Mouse (Mus musculus): ENCODE measurements at regions not wholly inside any gene's neighbourhood (a gene's known extent, or its start where the extent isn't known, plus 50 kb on each side); places are given as distances from the start of the nearest gene placed in this dataset.
"Not testable (repeated sequence)": the region's sequence is repeated elsewhere in the genome, so short reads cannot be mapped to it uniquely, and the experiment has no call there.

DNA sequence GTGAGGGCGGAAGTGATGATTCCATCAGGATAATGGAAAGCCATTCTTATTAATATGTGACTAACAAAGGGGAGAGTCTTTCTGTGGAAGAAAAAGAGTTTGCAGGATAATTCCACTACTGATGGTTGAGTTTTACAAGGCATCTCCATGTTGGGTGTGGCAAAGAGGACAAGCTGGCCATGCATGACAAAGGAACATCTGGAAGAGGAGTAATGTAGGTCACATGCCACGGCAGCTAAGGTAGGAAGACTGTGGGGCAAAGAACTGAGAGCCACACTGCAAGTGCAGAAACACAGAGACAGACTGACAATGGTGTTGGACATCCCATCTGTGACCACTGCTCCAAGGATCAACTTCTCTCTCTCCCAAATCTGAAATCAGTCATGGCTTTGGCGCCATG lies 196.4 kb upstream of the Gdi2 start:
- in situ Hi-C loops (cut with MseI, MboI): no loop called here

DNA sequence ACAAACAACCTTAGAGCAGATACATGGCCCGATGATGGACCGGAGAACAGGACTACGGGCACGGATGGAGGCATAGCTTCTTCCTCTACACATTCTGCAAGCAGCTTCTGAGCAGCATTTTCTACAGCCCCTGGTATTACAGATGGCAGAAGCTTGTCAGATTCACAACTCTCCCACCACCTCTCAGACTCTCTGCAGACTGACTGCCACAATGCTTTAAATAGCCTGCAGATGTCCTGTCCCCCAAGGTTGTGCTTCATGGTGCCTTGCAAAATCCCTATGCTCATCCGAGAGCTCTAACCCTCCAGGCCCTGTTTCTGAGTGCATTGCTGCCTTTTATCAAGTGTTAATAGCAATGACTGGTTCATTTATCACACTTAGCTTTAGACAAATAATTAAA lies 194.3 kb upstream of the Gdi2 start:
- in situ Hi-C loops (cut with MseI, MboI): no loop called here

DNA sequence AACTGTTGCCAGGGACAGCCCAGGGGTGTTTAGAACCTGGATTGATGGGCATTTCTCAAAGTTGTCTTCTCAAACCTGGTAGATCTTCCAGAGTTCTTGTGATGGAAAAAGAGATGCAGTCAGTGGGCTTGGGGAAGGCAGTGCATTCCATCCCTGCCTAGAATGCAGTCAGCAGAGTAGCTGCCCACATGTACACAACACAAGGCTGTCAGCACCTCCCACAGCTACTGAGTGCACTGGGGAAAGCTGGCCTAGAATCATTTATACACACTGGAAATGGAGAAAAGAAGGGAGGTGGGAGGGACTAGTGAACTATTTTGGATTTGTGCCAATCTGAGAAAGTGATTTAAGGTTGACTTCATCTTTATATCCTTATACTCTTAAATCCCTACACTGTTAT lies 183.0 kb upstream of the Gdi2 start:
- in situ Hi-C loops (cut with MseI, MboI): not testable (repeated sequence)

DNA sequence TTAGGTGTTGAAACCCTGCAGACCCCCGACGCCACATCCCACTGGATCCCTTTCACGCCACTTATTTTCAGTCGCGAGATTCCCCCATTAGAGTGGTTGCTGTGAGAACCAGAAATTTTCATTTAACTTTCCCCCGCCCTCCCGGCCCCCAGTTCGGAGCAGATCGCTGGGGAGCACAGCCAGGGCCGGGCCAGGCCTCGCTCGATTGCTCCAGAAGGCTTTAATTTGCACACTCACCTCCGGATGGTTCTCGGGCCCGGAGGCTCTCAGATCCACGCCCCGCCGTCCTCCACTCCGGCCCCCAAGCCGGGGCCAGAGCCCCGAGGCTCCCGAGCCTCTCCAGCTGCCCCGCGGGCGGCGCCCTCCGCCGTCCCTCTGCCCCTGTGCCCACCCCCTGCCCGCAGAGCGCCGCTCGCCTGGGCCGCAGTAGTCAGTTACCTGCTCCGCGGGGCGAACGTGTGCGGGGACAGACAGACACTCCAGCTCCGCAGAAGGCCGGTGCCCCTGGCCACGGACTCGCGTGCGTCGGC lies 179.7 kb upstream of the Gdi2 start:
- in situ Hi-C loops (cut with MseI, MboI): no loop called here

GRCm38 (mm10) chr13:3358996-3359750 lies 178.7 kb upstream of the Gdi2 start:
- in situ Hi-C loops (cut with MseI, MboI): no loop called here

DNA sequence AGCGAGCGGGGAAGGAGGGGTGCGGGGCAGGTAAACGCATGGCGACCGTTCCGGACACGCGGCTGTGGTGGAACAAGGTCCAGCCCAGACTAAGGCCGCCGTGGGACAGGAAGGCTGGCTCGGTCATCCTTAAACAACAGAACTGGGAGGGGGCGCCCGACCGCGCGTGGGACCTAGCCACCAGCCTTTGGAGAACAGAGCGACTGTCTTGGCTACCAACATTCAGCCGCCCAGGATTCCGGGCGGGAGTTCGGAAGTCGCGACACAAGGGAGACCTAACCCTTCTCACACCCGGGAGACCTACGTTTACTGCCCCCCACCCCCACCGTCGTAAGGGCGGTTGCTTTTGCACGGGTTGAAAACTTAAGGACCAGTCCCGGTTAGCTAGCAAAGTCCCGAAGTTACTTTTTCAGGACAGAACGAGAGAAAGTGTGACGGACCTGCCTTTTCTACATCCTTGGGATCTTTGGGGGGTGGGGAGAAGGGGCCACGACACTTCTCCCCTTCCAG lies 178.1 kb upstream of the Gdi2 start:
- in situ Hi-C loops (cut with MseI, MboI): not testable (repeated sequence)

DNA sequence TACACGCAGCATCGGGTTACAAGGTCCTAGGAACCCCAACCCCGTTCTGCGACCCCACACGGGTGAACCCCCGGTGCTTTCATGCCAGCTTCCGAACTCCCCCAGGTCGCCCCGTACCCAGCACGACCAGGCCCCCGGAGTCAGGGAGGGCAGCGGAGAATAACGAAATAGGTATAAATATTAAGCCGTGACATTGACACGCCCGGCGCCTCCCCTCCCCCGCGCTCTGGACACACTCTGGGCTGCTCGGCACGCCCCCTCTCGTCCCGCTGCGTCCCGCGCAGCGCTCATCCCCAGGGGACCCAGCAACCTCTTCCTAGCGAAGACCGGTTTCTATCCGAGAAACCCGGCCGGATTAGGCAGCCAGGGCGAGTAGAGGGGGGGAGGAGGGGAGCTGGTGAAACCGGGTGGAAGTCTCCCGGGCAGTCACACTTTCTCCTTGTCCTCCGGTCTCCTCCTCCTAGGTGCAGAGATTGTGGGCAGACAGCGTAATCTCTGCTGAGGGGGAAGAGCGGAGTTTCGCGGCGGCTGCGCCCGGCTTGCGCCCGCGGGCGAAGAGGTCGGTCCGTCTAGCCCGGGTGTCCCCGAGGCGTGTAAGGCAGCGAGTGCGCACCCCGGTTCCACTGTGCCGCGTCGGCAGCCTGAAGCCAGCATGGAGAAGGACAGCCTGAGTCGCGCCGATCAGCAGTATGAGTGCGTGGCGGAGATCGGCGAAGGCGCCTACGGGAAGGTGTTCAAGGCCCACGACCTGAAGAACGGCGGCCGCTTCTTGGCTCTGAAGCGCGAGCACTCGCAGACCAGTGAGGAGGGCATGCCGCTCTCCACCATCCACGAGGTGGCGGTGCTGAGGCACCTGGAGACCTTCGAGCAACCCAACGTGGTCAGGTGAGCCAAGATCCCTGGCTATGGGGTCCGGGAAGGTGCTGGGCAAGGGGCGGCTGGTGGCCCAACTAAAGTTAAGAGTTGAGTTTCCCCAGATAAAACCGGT lies 177.1 kb upstream of the Gdi2 start:
- in situ Hi-C loops (cut with MseI, MboI): no loop called here

DNA sequence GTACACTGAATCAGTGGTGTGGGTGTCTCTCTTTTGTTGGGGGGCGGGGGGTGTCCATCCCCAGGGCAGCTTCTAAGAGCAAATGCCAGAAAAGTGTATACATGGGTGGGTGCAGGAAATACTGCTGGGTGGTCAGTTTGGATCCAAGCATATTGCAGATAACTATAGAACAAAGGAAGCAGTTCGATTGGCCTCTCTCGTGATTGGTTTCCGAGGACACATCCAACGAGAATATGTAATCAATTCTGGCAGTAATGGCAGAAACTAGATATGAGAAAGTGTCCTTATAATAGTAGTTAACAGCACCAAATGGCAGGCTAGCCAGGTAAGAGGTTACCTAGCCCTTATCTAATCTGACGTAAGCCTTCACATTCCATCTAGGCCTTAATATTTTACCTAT lies 165.2 kb upstream of the Gdi2 start:
- in situ Hi-C loops (cut with MseI, MboI): no loop called here

GRCm38 (mm10) chr13:3373522-3374220 lies 164.2 kb upstream of the Gdi2 start:
- in situ Hi-C loops (cut with MseI, MboI): not testable (repeated sequence)

GRCm38 (mm10) chr13:3374796-3375195 lies 163.1 kb upstream of the Gdi2 start:
- in situ Hi-C loops (cut with MseI, MboI): no loop called here

GRCm38 (mm10) chr13:3377801-3378200 lies 160.1 kb upstream of the Gdi2 start:
- in situ Hi-C loops (cut with MseI, MboI): not testable (repeated sequence)

GRCm38 (mm10) chr13:3405783-3406182 lies 132.1 kb upstream of the Gdi2 start:
- in situ Hi-C loops (cut with MseI, MboI): loop anchor here (25.0 kb wide), 1 partner anchor 132 kb away; the partner anchor contains the start of gene Gdi2 (in 2 of the 2)

GRCm38 (mm10) chr13:3406236-3407017 lies 131.4 kb upstream of the Gdi2 start:
- in situ Hi-C loops (cut with MseI, MboI): loop anchor here (25.0 kb wide), 1 partner anchor 131 kb away; the partner anchor contains the start of gene Gdi2 (in 2 of the 2)

DNA sequence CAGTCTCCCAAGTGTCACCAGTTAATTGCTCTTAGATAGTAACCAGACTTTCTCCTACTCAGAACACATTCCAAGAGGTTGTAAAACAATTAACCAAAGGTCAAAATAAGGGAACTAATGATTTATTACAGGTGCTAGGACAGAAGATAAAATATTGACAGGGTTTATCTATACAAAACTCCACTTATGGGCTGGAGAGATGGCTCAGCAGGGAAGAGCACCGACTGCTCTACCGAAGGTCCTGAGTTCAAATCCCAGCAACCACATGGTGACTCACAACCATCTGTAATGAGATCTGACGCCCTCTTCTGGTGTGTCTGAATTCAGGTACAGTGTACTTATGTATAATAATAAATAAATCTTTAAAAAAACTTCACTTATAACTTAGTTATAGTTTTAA lies 127.6 kb upstream of the Gdi2 start:
- in situ Hi-C loops (cut with MseI, MboI): loop anchor here (25.0 kb wide), 1 partner anchor 127 kb away; the partner anchor contains the start of gene Gdi2 (in 2 of the 2)

GRCm38 (mm10) chr13:3417026-3417425 lies 120.8 kb upstream of the Gdi2 start:
- in situ Hi-C loops (cut with MseI, MboI): loop anchor here (25.0 kb wide), 1 partner anchor 120 kb away; the partner anchor contains the start of gene Gdi2 (in 2 of the 2)

- in situ Hi-C loops (cut with MseI, MboI): not testable (repeated sequence)
Observed at GRCm38 (mm10) chr13:3455374-3455773, 82.5 kb upstream of the Gdi2 start.

DNA sequence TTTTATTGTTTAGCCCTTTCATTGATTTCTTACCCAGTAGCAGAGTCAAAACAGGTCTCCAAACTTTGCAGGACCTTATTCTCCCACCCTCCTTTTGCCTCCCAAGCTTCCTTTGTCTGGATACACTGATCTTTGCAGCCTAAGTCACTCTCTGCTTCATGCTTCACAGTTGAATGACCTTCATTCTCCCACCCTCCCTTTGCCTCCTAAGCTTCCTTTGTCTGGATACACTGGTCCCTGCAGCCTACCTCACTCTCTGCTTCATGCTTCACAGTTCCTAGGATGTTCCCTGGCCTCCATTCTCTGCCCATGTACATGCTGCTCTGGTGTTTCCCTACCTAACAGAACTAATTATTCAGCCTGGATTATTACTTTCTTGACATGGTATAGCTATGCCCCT lies 61.0 kb upstream of the Gdi2 start:
- in situ Hi-C loops (cut with MseI, MboI): no loop called here

GRCm38 (mm10) chr13:3477997-3478728 lies 59.7 kb upstream of the Gdi2 start:
- in situ Hi-C loops (cut with MseI, MboI): no loop called here

Measured in mouse trophoblast stem cell (cell line).